Mouse (Mus musculus) embryonic fibroblast, embryonic 13.5 days (primary cell): ENCODE results near the gene Hist1h2br.
A peak's percentile ranks its signal among the peaks of the same experiment; 100 is the strongest.
"Not testable (repeated sequence)": the region's sequence is repeated elsewhere in the genome, so short reads cannot be mapped to it uniquely, and the experiment has no call there.

Source experiments
- CTCF ChIP-seq: IDR thresholded peaks from 2 replicates; pipeline ENCODE4 v1.5.1; 2011; ENCODE audit warnings: mild to moderate bottlenecking, control low read depth, low read length, moderate library complexity, borderline replicate concordance; ENCODE audit not compliant: insufficient read depth
- POLR2A ChIP-seq: IDR thresholded peaks from 2 replicates; pipeline ENCODE4 v1.6.1; 2011; ENCODE audit warnings: low read depth, mild to moderate bottlenecking, control low read depth, low read length, moderate library complexity

- not testable (repeated sequence) for TF ChIP-seq CTCF
- TF ChIP-seq POLR2A = peak; percentile 49
These were observed 21.5 kb upstream of the Hist1h2br start for GRCm38 (mm10) chr13:21812092-21812491.
